Mouse (Mus musculus) adrenal gland, postnatal 25 days (tissue): Measurements from ENCODE around the gene Lrch1. TPM values are rescaled to one million over a fixed set of nuclear protein-coding genes. Genes with fewer than 3 reads are reported as not detected.

Experiments used
- DNase-seq: peaks from one replicate; pipeline ENCODE4 v3.0.0; 2021; ENCODE audit warnings: mixed read lengths
- total RNA-seq: library from RNA; stranded (reverse); gene quantifications from 2 replicates; pipeline ENCODE4 v1.2.3, GENCODE M21; 2021

Lrch1 gene
- total RNA-seq, 1 experiment from 2014 or later: 20.5 TPM

DNA sequence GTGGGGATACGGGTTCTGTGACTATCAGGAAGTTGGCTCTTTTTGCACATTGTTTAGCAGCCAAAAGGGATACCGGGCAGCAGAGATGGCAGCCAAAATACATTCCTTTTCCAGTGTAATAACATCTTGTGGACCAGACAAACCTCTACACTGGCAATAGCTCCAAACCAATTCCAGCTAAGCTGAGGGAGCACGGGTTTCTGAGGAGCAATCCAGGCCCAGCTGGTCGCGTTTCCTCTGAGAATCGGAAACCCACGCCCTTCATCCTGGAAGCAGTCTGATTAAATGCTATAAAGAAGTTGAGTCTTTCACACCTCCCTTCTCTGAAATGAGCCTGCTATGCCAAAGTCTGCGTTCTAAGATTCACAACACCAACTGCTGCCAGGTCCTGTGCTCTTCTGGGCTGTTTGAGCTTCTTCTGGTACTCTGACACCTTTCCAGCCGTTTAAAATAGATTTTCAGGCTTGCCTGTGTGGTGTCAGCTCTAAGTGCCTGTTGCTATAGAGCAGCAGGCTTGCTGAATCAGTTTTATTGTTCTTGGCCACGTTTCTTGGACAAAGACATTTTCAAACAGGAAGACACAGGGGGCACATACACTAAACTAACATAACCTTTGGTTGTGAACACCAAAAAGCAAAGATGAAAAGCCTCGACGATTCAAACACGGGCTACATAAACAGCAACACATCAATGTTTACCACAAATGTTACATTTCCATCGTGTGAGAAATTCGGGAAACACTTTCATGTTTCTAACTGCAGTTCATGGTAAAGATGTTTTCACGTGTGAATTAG is 94.5 kb downstream of the Lrch1 start:
- DNase-seq: no peak

DNA sequence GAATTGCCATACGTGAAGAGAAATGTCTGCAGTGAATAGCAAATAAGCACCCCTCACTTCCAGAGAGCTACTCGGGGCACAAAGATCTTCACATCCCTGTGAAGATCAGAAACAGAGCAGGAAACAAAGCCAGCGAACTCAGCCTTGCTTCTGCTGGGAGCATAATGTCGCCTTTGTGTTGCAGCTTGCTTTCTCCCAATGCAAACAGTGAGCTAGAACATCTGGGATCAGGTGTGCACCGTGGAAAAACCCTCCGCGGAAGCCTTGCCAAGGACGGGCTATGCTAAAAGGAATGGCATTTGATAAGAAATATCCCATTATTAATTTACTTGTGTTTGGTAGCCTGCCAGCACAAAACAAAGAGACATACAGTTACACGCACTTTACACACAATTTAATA is 95.8 kb downstream of the Lrch1 start:
- DNase-seq: peak; percentile 18

DNA sequence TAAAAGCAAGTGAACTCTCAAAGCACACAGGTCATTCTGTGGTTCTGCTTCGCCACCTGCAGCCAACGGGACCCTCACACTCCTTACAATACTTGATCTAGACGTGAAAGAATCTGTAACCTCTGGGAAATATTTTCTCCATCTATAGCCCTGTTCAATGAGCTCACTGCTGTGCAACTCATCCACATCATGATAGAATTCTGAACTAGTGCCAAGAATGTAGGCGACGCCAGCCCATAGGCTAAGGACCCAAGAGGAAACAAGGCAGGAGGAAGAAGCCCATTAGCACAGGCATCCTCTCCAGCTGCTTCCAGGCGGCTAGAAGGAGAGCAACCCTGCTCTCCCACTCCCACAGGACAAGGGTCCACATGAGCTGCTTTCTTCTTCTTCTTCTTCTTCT is 98.7 kb downstream of the Lrch1 start:
- no peak for DNase-seq

DNA sequence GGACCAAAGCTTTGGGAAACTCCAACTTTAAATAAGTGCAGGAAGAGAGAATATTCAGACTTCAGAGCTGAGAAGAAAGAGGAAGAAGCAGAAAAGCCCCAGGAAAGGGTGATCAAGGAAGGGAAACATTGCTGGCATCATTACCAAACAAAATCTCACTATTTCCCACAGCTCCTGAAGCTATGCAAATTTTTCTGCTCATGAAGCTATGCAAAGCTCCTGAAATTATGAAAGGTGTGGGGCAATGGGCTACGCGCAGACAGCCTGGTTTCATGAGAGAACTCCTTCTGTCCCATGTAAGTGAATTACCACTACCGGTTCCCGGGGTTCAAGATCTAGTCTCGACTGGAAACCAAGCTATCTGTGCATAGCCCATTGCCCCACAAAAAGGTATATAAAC is 99.5 kb downstream of the Lrch1 start:
- DNase-seq: no peak

DNA sequence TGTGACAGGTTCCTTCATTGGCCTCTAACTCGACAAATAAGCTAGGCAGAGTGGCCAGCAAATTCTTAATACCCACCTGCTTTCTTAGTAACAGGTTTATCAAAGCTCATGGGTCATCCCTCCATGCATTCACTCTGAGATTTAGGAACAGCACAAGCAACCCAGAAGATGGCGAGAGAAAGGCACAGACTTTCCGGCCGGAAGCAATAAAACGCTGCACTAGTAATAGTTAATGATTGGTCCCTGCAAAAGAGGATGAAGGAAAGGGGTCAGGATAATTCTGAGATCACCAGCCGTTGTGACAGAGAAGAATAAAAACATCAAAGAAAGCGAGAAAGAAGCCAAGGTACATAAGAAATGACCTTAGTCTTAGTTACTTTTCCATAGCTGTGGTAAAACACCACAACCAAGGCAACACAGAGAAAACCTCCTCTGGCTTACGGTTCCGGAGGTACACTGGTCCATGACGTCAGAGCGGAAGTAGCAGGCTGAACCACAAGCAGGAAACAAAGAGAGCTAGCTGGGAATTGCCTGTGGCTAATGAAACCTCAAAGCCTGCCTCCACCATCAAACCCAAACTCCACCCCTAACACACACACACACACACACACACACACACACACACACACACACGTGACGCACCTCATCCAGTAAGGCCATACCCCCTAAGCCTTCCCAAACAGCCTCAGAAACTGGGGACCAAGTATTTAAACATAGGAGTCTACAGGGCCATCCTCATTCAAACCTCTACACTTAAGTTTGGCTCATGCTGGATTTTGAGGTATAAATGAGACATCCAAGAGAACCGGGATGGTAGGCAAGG is 100.2 kb downstream of the Lrch1 start:
- no peak for DNase-seq

DNA sequence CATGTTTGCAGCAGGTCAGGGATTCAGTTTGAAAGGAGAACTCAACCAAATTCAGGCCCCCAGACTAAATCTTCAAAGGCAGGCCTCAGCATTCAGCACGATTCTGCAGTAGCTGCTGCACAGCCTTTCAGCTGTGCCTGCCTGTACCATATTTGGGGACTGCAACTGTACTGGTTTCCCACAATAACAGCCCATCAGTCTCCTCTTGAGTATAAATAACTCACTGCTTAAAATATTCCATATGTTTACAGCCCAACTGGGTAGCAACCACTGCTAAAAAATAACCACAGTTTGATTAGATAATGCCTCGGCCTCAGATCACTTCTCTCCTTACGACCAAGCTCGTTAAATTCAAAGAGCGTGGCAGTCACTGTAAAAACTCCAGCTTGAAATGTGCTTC is 101.0 kb downstream of the Lrch1 start:
- DNase-seq: no peak

DNA sequence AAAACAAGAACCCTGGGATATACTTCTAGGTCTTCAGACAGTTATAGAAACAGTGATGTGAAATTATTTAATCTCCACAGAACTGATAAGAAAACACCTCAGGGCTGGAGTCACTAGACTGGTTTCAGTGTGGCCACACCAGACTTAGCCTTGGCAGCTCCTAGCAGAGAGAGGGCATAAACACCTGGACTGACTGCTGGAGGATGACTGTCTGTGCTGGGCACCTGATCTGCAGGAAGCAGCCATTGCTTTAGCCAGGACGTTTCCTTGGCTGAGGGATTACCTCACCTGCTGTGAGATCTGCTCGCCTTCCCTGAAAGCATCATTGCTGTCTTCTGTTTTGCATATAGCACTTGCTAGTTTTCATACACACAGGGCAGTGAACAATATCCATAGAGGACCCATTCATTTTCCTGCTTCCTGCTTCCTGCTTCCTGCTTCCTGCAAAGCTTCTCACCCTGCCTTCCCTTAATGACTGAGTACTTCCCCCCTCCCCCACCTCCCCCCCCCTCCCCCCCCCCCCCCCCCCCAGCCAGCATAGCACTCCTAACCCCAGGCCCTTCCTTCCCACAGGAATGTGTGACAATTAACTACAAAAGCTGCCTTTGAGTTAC is 101.9 kb downstream of the Lrch1 start:
- DNase-seq: no peak

DNA sequence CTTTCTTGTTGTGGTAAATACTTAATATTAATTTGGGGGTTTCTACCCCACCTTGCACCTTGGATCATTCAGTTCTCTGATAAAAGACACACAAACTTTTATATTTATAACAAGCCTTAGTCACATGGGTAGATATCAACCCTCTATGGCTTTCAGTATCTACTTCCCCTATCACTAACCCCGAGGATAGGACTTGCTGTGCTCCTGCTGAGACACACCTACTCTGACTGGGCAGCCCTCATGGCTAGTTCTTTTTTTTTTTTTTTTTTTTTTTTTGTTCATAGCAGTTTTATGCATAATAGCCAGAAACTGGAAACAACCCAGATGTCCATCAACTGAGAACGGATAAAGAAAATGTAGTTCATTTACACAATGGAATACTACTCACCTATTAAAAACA is 106.0 kb downstream of the Lrch1 start:
- DNase-seq: no peak

DNA sequence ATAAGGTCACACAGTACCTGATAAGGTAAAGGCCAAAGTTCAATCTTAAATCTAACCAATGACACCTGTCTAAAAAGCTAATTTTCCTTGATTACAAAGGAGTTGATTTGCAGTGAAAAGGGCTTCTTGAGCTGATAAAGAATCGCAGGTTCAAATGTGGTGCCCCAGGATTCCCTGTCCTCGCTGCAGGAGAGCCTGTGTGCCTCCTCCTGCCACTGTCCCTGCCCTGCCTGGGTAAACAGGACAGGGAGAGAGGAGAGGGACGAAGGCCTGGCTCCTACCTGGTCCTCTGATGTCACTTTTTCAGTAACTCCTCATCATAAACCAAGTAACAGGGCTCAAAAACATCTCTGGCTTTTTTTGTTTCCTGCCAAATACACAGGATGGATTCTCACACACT is 106.4 kb downstream of the Lrch1 start:
- DNase-seq: no peak

DNA sequence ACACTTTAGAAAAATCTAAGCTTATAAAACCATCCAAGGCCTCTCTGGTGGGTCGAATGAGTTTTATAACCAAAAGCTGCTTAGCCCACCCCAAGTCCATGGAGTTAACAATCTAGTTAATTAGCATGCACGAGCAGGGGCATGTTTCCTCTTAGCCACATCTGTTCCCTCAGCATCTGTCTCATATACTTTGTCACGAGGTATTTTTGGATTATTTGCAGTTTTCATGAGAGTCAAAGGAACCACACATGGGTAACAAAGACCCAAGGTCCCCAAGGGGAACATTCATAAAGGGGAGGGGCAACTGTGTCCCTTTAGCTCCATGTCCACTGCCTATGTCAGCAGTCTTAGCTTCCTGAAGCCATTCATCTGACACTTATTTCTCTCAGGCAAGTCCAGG is 106.9 kb downstream of the Lrch1 start:
- no peak for DNase-seq

DNA sequence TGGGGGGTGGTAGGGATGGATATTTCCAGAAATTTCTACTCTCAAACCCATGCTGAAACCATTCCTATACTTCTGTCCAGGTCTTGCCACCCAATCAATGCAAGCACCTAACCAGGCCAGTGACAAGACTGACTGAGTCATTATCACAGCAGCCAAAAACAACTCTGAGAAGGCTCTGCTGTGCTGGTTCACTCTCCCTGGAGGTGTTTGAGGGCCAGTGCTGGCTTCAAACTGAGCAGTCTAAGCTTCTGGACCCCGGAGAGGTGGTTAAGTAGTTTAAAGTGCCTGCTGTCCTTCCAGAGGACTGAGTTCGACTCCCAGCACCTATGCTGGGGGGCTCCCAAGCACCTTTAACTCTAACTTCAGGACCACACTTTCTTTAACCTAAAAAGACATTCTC is 107.3 kb downstream of the Lrch1 start:
- no peak for DNase-seq

DNA sequence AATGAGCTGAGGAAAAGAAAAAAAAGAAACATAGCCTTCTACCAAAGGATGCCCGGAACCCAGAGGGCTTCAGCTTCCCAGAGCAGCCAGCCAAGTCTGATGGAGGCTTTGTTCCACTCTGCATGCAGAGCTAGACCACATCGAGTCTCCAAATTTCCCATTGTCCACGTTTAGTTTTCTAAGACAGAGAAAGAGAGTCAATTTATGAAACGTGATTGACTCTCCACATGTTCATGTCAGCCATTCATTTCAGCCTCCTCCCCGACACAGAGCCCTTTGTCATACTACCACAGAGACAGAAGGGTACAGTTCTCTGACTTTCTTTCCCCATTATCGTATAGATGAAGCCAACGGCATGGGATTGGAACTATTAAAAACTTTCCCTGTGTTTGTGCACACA is 108.9 kb downstream of the Lrch1 start:
- DNase-seq: no peak

DNA sequence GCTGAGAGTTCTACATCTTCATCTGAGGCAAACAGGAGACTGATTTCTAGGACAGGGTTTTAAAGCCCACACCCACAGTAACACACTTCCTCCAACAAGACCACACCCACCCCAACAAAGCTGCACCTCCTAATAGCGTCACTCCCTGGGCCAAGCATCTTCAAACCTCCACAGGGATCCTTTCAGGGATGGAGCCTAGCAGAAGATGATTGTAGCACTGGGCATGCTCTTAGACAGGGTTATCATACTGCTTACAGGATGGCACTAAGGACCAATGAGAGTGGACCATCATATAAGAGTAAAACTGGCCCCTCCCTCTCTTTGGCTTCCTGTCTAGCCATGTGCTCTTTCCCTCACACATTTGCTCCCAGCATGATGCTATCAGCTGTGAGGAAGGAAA is 112.7 kb downstream of the Lrch1 start:
- DNase-seq: no peak

DNA sequence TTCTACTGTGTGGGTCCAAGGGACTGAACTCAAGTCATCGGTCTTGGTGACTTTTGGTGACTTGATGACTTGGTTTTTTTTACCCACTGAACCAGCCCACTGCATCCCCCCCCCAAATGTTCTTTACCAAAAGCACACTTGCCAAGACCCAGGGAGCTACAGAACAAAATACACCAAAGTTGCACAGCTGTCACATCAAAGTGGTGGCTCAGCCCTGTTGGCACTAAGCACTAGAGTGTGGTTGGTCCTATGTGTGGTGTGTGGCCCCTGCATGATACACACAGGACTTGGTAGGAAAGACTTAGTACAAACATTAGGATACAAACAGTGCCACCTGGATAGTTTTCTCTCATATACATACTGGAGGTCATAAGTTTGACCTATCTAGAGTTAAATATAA is 113.5 kb downstream of the Lrch1 start:
- DNase-seq: no peak

DNA sequence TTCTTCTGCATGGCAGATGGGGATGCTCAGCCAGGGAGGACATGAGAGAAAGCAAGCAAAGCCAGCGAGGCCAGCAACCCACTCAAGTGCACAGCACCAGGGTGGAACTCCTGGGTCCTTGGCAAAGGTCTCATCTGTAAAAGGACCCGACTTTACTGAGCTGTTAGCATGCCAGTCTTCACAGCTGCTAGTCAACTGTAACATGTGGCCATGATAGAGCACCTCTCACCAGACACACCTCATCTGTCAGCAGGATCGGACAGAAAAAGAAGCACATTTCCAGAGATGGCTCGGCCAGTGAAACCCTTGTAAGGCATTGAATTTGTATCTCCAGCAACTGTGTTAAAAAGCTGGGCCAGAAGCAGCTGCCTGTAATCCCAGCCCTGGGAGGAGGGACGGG is 116.0 kb downstream of the Lrch1 start:
- DNase-seq: no peak

DNA sequence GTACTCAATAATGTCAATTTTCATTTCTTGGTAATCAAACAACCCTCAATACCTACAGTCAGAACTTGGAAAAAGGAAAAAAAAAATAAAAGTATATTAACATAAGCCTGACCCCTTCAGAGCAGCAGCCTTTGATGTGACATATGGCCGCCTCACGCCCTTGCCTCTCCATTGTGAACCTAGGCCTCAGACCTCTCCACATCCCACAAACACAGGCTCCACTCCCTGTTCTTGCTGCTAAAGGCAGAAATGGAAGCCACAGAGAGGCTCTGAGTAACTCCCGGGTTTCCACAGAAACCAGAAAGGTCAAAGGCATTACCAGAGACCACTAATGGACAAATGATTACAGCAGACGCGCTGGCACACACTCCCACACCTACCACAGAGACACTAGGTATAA is 116.6 kb downstream of the Lrch1 start:
- no peak for DNase-seq

DNA sequence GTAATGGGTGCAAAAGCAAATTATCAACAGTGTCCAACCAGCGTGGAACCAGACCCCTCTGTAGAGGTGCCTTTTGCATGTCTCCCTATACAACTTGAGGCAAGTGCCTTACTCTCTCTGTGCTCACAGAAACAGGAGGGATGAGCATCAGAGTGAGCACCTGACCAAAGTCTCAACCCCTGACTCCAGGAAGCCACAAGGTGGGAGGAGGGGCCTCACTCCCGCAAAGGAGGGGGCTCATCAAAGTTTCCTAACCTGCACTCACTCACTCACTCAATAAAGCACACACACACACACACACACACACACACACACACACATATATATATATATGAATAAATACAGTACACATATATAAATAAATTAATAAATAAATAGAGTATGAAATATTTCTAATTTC is 117.1 kb downstream of the Lrch1 start:
- no peak for DNase-seq

DNA sequence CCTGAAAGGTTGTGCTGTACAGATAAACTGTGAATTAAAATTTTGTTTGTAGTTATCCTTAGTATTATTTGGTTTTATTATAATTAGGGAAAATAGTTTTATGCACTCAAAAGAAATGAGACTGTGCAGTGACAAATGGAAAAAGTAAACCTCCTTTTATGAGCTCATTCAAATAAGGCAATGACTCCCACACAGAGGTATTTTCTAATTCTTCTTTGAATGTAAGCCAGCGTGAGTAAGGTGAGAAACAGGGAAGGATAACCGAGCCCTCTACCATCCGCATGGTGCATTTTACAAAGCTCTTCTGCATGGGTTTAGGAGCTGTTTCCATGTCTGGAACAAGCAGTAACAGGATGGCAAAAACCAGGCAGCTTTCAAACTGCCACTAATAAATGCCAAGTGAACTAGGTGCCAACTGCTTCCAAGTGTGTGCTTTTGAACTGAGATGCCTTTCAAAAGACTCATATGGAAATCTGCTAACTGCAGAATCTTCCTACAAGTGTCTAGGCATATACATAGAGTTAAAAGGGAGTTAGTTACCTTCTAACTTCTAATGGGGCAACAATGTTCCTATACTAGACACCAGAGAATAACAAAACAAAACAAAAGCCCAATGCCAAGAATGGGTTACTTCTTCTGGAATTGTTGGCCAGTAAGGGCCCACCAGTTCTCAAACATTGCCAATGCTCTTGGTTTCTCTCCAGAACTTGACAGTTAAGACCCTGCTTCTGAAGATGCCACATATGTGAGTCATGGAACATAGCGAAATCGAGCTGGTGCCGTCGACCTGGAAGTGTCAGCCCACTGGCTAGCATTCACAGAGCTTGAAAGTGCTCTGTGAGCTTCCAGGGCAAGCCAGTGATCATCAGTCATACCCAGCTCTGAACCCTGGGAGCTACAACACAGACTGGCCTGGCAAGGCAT is 124.7 kb downstream of the Lrch1 start:
- no peak for DNase-seq

DNA sequence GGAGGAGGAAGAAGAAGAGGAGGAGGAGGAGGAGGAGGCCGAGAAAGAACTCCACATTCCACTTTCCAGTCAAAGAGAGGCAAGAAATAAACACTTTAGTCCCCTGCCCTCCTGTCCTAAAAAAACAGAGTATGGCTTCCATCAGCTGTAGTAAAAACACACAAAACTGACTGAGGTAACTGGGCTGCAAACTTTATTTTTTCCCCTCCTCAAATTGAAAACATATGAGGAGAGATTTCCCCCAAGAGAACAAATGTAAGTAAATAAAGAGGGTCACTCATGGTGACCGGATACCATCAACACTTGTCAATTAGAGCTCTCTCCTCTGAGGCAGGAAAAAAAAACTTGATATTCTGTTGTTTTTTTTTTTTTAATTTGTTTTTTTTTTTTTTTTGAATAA is 125.6 kb downstream of the Lrch1 start:
- no peak for DNase-seq

DNA sequence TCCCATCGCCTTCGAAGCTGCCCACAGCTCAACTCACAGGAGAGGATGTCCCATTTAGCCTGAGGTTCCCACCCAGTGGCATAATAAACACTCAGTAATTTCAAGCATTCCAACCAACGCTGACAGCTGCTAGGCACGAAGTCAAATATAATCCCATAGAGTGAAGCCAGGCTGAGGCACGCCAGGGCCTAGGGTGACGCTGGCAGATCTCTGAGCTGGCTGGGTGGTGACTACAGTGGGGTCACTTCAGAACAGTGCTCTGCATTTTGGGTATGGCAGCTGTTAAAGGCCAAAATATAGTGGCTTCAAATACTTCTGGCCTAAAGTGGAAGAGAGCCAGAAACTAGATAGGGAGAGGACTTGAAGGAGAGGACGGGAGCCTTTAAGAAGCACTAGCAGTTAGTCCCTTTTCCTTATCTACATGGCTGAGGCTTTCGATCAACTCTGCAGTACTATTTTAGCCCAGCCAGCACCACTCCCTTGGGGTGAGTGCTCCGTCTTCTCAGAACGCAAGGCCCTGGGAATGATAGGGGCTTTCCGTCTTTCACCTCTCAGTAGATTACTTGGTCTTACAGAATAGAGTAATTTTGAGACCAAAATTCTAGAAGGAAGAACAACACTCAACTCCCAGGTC is 127.4 kb downstream of the Lrch1 start:
- no peak for DNase-seq

DNA sequence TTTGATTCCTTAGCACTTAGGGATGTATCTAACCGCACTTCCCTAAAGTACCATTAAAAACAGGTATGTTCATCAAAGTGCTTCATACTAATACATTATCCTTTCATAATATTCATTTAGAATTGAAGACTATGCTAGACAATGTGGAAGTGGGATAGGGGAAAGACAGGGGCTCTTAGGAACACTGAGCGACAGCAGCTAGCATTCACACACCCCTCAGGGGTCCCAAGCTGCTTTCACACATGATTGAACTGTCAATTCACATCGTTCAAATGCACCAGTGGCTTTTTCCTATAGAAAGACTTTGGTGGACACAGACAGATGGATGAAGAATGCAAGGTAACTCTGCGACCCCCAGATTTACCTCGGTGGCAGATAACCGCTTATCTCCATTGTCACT is 131.0 kb downstream of the Lrch1 start:
- no peak for DNase-seq
